Mouse (Mus musculus): ENCODE results near the gene Olfr704.

DNA sequence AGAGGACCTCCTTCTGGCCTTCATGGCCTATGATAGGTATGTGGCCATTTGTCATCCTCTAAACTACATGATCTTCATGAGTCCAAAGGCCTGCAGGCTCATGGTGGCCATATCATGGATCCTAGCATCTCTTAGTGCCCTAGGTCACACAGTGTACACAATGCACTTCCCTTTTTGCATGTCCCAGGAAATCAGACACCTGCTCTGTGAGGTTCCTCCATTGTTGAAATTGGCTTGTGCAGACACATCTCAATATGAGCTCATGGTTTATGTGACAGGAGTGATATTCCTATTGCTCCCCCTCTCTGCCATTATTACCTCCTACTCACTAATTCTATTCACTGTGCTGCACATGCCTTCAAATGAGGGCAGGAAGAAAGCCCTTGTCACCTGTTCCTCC is 44.6 kb upstream of the Olfr704 start:
- no peak for TF ChIP-seq MXI1 (IDR thresholded peaks at IDR 0.05; ENCODE audit: low read depth, low read length)
- no peak for TF ChIP-seq CTCF (conservative IDR thresholded peaks at IDR 0.05 in 1 of 2, IDR thresholded peaks at IDR 0.05 in 1 of 2; ENCODE audit: low read depth in 2 of 2, low read length in 2 of 2)
- no peak for TF ChIP-seq ZKSCAN1 (IDR thresholded peaks at IDR 0.05; ENCODE audit: borderline replicate concordance, low read depth, low read length)
- TF ChIP-seq E2F4 (IDR thresholded peaks at IDR 0.05; ENCODE audit: insufficient replicate concordance, low read depth, low read length) = no peak
- TF ChIP-seq EP300 (IDR thresholded peaks at IDR 0.05; ENCODE audit: low read length) = no peak
- TF ChIP-seq ELF1 (IDR thresholded peaks at IDR 0.05; ENCODE audit: low read depth, low read length) = no peak
- no peak for TF ChIP-seq RCOR1 (conservative IDR thresholded peaks at IDR 0.05; ENCODE audit: low read depth, low read length)
